Mouse (Mus musculus): Measurements from ENCODE around the gene Gas2l1.
A peak's percentile ranks its signal among the peaks of the same experiment; 100 is the strongest.

The Gas2l1 gene

DNA sequence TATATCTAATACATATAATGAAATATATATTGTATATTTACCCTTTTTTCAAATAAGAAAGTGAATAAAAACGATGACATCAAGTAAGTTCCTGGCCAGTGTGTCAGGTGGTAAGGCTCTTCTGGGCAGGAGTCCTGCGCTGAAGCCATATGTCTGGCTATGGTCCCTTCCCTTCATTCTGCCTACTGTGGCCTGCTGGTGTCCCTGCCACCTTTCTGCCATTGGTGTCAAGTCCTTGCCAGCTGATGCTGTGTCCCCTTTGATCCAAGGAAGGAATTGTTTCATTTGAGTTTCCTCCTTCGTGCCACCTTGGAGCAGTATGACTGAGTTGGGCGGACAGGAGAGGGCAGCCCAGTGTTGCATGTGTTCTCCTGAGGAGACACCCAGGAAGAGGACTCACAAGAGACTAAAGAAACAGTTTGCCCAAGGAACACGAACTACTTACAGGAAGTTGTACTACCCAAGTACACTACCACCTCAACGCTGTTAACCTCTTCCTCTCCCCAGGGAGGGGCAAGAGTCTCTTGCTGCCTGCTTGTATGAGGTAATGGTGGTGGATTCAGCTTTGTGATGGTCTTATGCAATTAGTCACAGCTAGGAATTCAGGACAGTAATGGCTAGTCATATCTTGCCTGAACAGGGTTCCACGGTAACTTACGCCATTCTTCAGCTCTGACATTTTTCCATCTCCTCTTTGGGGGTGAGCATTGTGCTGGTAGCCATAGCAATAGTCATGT, 22.3 kb downstream of the Gas2l1 start:
- no peak for DNase-seq (ENCODE audit: low spot score in 2 of 2)

DNA sequence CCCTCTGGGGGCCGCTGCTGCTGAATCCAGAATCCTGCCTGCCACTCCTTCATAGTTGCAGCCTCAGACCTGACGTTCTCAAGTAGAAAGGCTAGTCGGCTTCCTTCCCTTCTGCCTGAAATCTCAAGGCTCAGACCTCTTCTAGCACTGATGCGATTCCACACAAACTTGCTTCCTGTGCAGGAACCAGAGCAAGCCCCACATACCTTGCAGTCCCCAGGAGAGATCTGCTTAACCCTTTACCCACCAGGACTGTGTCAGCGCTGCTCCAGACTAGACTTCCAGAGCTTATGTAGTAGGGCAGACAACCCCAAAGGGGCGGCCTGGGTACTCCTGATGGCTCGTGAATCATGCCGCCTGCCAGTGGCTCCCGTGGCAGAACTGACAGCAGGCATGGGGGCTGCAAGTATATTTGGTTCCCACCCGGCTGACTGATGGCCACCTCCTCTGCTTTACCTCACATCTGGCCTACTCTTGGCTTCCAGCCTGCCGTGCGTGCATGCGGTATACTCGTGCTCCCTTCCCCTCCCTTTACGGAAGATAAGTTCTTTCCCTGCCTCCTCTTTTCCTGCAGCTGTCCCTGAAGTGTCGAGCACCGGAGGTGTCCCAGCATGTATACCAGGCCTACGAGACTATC, 23.9 kb downstream of the Gas2l1 start:
- peak; percentile 51 to 62 for DNase-seq (ENCODE audit: low spot score in 2 of 2)

DNA sequence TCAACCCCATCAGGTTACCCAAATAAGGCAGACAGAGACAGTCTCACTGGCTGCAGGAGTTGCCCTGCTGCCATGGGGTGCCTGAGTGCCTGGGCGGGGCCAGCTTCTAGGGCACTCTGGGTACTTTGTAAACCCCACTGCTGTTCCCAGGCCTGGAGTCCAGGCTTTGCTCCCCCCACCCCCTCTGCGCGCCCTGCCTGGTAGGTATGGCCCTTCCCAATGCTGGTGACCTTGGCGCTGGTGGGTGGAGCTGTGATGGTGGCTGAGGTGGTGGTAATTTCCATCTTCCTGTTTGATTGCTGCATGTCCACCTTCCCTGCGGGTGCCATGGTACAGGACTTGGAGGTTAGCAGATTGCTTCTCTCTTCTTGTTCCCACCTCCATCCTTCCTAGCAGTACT, 24.5 kb downstream of the Gas2l1 start:
- DNase-seq (ENCODE audit: low spot score in 2 of 2): no peak

DNA sequence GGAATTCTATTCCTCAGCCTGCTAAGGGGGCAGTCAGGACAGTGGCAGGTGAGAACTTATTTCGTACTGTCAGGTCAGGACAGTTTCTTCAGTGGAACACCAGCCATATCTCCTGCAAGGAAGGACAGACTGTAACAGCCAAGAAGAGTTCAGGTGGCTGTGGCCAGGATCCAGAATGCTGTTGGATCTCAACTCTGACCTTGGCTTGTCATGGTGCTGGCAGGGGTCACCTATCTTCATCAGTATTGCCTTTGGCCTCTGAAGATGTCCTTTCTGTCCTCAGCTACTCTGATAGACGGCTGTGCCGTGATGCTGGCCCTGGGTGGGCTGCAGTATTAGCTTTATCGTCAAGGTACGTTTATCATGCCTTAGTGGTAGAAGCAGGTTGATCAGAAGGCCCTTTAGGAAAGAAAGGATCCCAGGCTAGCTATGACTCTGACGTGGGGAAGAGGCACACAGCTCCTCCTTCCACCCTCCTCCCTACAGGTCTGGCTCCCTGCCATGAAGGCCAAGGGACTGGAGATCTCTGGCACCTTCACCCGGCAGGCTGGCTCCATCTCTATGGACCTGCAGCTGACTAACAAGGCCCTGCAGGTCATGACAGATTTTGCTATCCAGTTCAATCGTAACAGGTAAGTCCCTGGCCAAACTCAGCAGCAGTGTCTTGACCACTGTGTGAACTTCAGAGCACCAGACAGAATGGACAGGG, 27.8 kb downstream of the Gas2l1 start:
- DNase-seq (ENCODE audit: low spot score in 2 of 2): no peak

DNA sequence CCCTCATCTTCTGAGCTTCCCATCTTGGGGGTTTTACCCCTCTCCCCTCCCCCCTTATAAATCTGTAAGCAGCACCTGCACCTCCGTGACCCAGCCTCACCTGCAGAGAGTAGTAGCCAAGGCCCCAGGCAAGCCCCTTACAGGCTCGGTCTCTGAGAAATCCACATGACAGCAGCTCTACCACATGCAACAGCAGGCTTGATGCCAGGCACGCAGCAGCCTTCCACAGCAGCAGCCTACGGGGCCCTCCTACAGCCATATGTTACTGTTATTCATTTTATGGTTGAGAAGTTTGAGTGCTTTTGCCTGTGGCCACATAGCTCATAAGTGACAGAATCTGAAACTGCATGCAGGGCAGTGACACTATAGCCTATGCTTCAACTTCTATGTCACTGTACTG, 29.7 kb downstream of the Gas2l1 start:
- peak; percentile 85 to 91 for DNase-seq (ENCODE audit: low spot score in 2 of 2)

DNA sequence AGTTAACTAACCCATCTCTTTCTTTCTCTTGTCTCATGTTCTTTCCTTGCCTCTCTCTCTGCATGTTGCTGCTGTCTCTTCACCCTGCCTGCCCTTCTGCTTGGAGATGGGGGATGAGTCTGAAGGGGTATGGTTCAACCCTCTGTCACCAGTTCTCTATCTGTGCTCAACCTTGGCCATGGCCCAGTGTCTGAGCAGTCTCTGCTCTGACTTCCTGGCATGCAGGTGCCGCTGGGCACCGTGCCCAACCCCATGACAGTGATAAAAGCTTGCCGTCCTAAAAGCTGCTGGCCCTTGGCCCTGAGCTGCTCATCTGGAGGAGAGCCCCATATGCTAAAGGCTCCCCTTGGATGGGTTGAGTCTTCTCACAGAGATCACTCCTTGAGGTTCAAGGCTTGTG, 32.0 kb downstream of the Gas2l1 start:
- DNase-seq (ENCODE audit: low spot score in 2 of 2): no peak

DNA sequence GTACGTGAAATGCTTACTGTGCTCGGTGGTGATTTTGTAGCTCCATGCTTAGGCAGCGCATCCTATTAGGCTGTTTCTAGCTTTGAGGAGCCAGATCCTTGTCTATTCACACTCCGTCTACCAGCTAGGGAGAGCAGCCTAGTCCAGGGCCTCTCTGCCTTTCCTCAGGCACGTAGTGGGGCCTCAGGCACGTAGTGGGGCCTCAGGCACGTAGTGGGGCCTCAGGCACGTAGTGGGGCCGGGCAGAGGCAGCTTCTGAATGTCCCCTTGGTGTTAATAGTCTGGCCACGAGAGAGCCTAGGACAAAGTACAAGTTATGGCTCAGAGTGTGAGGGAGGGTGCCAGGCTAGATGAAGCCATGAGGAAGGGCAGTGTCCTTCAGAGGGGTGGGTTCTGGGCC, 32.4 kb downstream of the Gas2l1 start:
- no peak for DNase-seq (ENCODE audit: low spot score in 2 of 2)

DNA sequence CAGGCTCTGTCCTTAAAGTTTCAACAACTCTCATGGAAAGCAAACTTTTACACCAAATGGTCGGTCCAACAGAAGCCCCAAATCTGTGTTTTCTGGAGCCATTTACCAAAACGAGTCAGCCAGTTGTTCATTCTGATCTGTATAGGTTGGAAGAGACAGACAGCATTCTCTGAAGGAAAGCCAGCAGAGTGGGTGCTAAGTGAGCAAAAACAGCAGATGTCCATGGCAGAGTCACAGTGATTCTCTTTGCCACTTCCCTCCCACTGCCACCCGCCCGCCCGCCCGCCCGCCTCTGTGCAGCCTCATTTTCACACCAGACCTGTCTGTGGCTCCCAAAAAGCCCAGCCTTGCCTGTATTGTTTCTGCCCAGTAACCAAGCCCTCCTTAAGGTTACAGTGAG, 36.9 kb downstream of the Gas2l1 start:
- DNase-seq (ENCODE audit: low spot score in 2 of 2): peak; percentile 50 to 69

DNA sequence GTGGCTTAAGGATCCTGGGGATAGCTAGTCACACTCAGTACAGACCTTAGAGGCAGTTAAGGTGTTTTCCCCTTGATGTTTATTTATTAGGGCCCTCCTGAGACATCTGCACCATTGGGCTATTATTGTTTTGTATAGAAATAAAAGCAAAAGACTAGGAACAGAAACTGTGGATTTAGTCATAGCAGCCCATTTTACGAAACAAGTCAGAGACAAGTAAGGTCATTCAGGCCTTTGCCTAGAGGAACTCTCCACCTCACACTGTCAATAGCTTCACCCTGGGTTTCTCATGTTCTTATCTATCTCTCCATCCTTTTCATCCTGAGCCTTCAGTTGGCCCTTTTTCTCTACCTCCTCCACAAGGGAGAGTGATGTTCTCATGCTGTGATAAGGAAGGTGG, 40.0 kb downstream of the Gas2l1 start:
- DNase-seq (ENCODE audit: low spot score in 2 of 2): no peak

DNA sequence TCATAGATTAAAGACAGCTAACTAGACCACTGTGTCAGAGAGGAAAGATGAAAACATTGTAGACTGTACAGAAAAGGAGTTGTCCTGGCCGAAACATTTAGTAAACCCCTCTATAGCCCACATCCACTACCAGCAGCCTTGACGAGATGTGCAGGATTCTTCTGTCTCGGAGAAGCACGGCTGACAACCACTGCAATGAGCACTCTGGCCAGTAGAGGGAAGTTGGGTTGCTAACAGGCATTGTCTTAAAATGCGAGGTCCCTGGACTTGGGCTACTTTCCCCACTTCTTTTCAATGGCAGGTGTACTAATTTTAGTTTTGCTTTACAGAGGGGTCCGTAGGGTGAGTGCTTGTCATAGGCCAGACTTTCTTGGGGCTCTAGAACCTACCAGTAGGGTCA, 47.6 kb downstream of the Gas2l1 start:
- peak in 1 of 2 experiments; percentile 55 for DNase-seq (ENCODE audit: low spot score in 2 of 2)

DNA sequence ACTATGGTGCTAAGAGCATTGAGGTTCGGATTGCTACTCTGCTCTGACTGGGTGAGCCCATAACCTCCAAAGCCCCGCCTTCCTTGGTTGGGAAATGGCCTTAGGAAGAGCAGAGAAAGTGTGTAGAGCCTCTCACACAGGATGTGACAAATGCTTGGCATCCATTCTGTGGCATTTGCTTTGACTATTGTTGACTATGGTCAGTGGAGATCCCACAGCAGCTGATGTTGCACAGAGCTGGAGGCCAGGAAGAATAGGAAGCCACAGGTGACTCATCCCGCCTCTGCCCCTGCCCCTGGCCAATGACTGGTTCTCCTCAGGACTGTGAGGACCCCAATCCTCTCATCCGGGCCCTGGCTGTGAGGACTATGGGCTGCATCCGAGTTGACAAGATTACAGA, 48.8 kb downstream of the Gas2l1 start:
- DNase-seq (ENCODE audit: low spot score in 2 of 2): no peak

DNA sequence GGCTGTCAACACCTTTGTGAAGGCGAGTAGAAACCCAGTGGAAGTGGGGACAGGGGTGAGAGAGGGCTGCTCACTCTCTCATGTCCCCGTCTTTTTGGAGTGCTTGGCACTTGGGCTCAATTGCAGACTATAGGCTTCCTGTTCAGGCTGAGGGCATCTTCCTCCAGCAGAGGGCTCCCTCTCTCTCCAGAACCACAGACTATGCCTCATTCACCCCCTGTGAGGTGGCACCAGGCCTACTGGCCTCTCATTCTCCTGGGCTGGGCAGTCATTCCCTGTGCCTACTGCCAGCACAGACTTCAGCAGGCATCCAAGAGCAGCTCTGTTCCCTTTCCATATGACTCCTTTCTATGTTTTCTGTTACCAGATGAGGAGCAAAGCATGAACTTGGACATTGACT, 49.4 kb downstream of the Gas2l1 start:
- peak; percentile 85 to 86 for DNase-seq (ENCODE audit: low spot score in 2 of 2)

DNA sequence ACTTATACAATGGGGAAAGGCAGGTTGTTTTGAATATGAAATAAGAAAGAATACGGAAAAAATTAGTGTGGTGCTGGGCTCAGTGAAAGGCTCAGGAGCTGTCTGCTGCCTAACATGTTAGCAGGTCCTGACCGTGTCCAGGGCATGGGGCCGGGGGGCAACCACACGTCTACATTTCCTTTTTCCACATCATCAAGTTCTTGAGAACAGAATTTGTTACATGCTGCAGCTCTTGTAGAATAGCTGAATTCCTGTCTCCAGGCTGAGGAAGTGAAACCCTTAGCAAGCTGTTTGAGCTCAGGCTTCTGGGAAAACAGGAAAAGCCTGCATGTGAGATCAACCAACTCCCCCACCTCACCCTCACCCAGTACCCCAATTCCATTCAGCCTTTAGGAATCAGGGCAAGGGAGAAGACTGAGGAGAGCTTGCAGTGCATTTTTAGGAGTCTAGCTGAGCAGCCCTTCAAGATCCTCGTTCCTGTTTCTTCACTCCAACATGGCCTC, 52.9 kb downstream of the Gas2l1 start:
- no peak for DNase-seq (ENCODE audit: low spot score in 2 of 2)

DNA sequence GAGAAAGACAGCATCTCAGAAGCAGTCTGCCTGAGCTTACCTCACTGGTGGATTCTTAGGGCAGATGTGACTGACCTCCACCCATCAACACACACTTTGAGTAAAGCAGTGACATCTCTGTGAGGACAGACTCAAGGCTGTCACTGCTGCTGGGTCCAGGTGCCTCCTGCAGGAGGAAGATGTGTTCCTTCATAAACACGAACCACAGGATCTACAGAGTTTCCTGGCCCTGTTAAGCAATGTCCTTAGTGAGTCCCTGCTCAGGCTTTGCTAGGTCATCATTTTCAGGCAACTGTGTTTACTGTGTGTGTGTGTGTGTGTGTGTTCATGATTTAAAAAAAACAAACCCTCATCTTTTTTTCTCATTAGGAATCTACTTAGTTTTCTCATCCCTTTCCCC, 53.6 kb downstream of the Gas2l1 start:
- no peak for DNase-seq (ENCODE audit: low spot score in 2 of 2)

DNA sequence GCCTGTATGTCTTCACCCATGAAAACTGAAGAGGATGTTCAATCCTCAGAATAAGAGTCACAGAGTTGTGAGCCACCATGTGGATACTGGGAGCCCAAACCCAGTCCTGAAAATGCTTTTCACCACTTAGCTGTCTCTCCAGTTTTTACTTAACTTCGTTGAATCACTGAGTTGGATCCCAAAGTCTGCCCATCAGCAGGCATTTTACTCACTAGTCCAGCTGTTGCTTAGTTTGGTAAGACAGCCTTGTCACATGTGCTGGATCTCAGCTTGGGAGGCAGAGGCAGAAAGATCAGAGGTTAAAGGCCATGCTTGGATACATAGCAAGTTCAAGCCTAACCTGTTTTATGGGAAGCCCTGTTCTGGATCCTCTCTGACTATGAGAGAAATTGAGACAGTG, 54.9 kb downstream of the Gas2l1 start:
- no peak for DNase-seq (ENCODE audit: low spot score in 2 of 2)

DNA sequence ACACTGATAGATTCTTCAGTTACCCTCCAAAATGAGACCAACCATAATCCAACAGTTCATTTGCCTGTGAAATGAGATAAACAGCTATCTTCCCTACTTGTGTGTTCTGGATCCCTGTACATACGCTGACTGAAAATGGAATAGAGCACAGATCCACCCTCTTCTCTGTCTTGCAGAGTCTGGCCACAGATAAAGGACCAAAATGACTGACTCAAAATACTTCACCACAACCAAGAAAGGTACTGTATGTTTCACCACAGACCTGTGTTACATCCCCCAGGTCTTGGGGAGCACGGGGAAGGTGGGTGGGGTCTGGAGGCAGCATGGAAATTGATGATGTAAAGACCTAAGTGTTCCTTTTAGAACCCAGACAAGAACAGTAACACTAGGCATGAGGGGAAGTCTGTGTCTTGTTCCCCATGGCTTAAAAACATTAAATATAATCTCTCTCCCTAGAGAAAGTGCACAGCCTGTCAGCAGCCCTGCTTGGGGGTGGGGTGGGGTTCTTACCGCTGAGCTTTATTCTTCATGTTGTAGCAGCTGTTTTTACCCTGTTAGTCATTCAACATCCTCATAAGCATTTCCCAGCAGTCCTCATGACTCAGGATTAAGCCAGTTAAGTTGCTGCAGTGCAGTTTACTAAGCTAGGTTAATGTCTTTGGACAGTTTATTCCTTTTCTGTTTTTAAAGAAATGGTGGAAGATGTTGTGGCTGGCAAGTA, 55.6 kb downstream of the Gas2l1 start:
- DNase-seq (ENCODE audit: low spot score in 2 of 2): no peak

DNA sequence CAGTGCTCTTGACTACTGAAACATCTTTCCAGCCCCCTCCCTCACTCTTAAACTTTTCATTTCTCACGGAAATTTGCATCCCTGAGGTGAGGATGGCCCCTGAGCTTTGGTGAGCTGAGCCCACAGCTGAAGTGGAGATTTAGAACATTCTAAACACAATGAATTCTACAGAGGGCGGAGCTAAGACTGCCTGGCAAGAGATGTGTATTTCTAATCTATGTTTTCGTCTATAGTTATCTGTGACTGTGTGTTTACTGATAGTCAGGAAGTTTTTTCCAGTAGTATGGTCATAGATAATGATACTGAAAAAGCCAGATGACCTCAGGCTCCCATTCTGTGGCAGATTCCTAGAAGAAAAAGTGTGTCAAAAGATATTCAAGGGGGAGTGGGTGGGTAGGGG, 56.3 kb downstream of the Gas2l1 start:
- DNase-seq (ENCODE audit: low spot score in 2 of 2): no peak

DNA sequence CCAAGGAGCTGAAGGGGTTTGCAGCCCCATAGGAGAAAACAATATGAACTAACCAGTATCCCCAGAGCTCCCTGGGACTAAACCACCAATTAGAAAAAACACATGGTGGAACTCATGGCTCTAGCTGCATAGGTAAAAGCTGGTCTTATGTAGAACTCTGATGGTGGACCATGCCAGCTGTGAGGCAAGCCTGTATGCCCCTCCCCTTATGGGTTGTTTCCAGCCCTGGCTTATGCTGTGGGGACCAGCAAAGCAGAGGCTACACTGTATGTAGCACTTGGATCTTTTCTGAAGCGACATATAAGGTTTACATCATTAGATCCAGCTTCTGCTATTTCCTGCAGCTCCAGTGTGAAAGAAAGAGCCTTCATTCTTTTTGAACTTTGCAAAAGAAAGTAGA, 57.9 kb downstream of the Gas2l1 start:
- no peak for DNase-seq (ENCODE audit: low spot score in 2 of 2)

DNA sequence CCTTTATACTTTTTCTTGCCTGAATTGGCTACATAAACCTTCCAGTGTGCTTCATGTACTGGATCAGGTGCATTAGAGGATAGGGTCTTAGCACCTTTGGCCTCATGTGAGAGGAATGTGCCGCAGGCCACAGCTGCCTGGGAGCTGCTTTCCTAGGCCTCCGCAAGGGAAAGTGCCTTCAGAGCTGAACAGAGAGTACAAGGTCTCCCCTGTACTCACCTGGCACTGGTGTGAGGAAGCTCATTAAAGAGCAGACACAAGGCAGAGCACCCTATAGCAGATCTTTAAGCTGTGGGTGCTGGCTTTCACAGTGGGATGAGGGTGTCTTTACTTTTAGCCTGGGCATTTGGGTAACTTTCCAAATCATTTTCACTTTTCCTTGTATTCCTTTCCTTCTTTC, 59.6 kb downstream of the Gas2l1 start:
- DNase-seq (ENCODE audit: low spot score in 2 of 2): no peak

All from right cerebral cortex, postnatal 10 days (tissue).